Mouse (Mus musculus): ENCODE results near the gene Gprc5a. TPM values are rescaled to one million over a fixed set of nuclear protein-coding genes. Genes with fewer than 3 reads are reported as not detected.

Gprc5a gene
- polyA plus RNA-seq, 1 experiment, result 0.48 TPM

DNA sequence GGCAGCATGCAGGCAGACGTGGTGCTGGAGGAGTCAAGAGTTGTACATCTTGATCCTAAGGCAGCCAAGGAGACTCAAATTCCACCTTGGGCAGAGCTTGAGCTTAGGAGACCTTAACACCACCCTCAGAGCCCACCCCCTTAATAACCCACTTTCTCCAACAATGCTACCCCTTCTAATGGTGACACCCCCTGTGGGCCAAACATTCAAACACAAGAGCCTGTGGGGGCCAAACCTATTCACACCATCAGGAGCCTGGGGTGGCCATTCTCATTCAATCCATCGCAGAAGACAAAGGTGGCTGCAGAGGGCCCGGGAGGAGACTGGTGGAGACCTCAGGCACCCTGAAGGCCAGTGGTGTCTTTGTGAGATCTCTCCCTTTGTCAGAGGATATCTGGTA is 23.5 kb upstream of the Gprc5a start:
- TF ChIP-seq POLR2A (IDR thresholded peaks at IDR 0.05; ENCODE audit: borderline replicate concordance, extremely low read depth, insufficient read depth, insufficient read length, poor library complexity, severe bottlenecking) (no peak), CTCF (IDR thresholded peaks at IDR 0.05; ENCODE audit: borderline replicate concordance, extremely low read depth, insufficient read depth, insufficient read length) (no peak)
- DNase-seq (ENCODE audit: low read depth), result no peak

DNA sequence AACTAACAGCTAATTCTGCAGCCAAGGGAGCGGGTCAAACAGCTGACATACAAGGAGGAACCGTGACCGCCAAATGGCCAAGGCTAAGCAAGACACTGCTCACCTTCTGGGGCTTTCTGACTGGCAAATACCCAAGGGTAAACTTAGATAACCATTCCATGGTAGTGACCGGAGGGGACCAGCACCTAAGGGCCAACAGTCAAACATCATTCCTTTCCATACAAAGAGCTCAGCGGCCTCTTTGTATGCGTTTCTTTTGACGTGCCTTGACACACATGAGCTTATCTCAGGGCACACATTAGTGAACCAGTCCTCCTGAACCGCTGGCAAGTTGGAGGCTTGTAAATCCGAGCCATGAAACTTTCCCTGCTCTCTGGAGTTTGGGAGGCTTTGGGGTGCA is 18.2 kb upstream of the Gprc5a start:
- DNase-seq (ENCODE audit: low read depth), result no peak

DNA sequence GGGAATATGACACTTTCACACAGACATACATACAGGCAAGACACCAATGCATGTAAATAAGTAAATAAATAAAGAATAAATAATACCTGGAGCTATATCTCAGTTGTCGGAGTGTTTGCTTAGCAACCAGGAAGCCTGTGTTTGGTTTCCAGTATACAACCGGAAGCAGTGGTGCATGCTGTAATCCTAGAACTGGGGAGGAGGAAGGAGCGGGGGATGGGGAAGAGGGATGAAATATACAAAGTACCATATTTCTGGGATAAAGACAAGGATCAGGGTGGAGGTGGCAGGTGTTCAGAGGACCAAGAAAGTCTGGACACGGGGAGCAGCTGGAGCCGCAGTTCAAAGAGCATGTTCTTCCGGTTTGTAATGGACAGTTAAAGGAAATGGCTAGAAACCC is 16.9 kb upstream of the Gprc5a start:
- no peak for DNase-seq (ENCODE audit: low read depth)
- no peak for TF ChIP-seq POLR2A (IDR thresholded peaks at IDR 0.05; ENCODE audit: borderline replicate concordance, extremely low read depth, insufficient read depth, insufficient read length, poor library complexity, severe bottlenecking)
- TF ChIP-seq CTCF (IDR thresholded peaks at IDR 0.05; ENCODE audit: borderline replicate concordance, extremely low read depth, insufficient read depth, insufficient read length), result no peak

More for the DNA sequence above, 18.2 kb upstream of the Gprc5a start:
- no peak for TF ChIP-seq CTCF (IDR thresholded peaks at IDR 0.05; ENCODE audit: borderline replicate concordance, extremely low read depth, insufficient read depth, insufficient read length)
- TF ChIP-seq POLR2A (IDR thresholded peaks at IDR 0.05; ENCODE audit: borderline replicate concordance, extremely low read depth, insufficient read depth, insufficient read length, poor library complexity, severe bottlenecking), result no peak

DNA sequence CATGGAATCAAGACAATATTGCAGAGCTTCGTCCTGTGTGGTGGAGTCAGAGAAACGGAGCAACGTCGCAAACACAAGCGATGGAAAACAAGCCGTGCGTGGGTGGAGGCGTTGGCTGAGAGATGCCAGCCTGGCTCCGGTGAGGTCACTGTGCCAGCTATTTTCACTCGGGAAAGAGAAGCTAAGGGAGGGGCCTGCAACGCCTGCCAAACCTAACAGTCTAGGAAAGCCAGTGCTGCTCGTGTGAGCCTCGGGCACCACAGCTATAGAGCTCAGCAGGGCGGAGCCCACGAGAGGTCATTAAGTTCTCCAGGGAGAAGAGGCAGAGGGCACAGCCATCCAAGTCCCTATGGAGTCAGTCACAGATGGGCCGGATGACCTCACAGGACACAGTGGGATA is 16.5 kb upstream of the Gprc5a start:
- TF ChIP-seq POLR2A (IDR thresholded peaks at IDR 0.05; ENCODE audit: borderline replicate concordance, extremely low read depth, insufficient read depth, insufficient read length, poor library complexity, severe bottlenecking) (no peak), CTCF (IDR thresholded peaks at IDR 0.05; ENCODE audit: borderline replicate concordance, extremely low read depth, insufficient read depth, insufficient read length) (no peak)
- no peak for DNase-seq (ENCODE audit: low read depth)

DNA sequence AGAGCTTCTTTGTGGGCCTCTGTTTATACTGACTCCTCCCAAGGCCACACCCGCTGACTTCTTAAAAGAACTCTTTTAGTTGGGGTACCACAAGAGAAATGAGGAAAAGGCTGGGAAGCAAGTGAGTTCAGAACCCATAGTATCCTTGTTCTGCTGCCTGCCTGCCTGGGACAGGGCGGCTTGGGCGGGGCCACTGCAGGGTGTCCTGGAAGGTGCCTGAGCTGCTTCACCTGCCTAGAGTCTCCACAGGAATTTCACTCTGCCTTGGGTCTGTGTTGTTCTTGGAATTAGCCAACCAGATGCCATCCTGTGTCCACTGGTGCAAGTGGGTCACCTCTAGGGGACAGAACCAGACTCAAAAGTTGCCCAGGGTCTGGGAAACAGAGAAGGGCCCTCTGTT is 11.7 kb upstream of the Gprc5a start:
- TF ChIP-seq POLR2A (IDR thresholded peaks at IDR 0.05; ENCODE audit: borderline replicate concordance, extremely low read depth, insufficient read depth, insufficient read length, poor library complexity, severe bottlenecking) (no peak), CTCF (IDR thresholded peaks at IDR 0.05; ENCODE audit: borderline replicate concordance, extremely low read depth, insufficient read depth, insufficient read length) (no peak)
- DNase-seq (ENCODE audit: low read depth), result no peak

DNA sequence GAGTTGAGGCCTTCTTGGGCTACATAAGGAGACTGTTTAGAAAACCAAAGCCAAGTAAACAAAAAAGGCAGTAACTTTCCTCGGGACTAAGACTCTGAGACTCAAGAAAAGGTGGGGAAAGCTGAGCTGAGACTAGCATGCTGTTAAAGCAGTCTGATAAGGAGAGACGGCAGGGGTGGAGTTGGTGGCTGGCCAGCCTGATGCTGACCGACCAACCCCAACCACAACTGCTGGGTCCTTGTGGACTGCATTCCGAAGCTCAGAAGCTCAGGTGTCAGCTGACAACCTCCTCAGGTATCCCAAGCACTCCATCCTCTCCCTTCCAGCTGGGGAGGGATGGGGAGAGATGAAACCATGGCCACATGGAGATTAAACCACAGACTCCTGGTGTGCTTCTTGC is 9.6 kb upstream of the Gprc5a start:
- DNase-seq (ENCODE audit: low read depth), result no peak
- TF ChIP-seq POLR2A (IDR thresholded peaks at IDR 0.05; ENCODE audit: borderline replicate concordance, extremely low read depth, insufficient read depth, insufficient read length, poor library complexity, severe bottlenecking) (no peak), CTCF (IDR thresholded peaks at IDR 0.05; ENCODE audit: borderline replicate concordance, extremely low read depth, insufficient read depth, insufficient read length) (no peak)

DNA sequence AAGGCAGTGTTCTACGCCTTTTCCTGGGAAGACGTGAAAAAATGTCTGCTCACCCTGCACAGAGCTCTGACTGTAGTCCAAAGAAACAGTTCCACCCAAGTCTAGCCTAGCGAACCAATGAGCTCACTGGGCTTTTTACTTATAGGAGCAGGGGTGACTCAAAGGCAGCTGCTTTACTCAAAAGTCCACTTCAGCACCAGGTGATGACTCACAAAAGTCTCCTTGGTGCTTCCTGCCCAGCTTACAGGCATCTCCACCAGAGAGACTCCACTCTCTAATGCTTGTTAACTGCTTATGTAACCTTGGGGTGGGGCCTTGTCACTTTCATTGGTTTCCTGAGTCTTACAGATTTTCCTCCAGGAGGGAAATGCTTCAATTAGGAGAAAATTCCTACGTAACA is 4.7 kb upstream of the Gprc5a start:
- TF ChIP-seq CTCF (IDR thresholded peaks at IDR 0.05; ENCODE audit: borderline replicate concordance, extremely low read depth, insufficient read depth, insufficient read length) (no peak), POLR2A (IDR thresholded peaks at IDR 0.05; ENCODE audit: borderline replicate concordance, extremely low read depth, insufficient read depth, insufficient read length, poor library complexity, severe bottlenecking) (no peak)
- DNase-seq (ENCODE audit: low read depth), result no peak

DNA sequence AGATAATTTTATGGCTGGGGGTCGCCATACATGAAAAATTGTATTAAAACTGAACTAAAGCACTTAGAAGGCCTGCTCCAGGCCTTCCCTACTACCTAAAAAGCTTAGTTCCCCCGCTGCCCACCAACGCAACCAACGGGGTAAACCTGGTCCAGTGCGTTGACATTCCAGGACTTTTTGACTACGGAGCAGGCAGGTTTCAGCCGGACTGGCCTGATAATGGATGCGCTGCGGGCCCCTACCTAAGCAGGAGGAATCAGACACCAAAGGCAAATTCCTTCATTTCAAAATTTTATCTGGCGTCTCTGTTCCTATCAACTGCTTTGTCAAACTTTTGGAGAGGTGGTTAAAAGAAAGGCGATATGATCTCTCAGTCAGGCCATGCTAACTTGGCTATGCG is 830 bp upstream of the Gprc5a start:
- TF ChIP-seq CTCF (IDR thresholded peaks at IDR 0.05; ENCODE audit: borderline replicate concordance, extremely low read depth, insufficient read depth, insufficient read length) (no peak), POLR2A (IDR thresholded peaks at IDR 0.05; ENCODE audit: borderline replicate concordance, extremely low read depth, insufficient read depth, insufficient read length, poor library complexity, severe bottlenecking) (no peak)

DNA sequence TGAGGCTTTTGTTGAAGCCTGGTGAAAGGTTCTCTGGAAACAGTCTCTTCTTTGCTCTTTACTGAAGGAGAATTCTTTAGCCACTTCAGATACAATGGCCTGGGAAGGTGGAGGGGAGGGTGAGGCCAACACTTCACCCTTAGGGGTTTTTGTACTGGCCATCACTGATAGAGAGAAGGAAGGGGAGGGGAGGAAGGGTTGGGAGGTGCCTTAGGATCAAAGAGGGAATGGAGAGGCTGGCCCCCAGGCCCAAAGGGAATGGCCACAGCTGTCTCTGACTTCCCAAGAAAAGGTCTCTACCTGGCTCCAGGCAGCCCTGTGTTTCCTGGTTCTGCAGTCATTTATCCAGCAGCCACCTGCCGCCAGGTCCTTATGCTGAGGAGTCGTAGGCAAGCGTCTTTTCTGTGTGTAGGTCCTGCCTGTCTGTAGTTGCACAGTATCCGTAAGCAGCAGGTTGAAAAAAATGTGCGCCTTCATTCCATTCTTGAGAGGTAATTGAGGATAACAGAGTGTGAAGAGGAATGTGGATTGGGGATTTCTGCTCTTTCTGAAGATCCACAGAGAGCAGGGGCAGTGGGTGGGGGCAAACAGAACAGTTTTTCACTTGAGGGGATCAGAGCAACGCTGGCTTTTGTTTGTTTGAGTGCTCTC is 1.5 kb downstream of the Gprc5a start:
- peak; percentile 20 for DNase-seq (ENCODE audit: low read depth)
- no peak for TF ChIP-seq POLR2A (IDR thresholded peaks at IDR 0.05; ENCODE audit: borderline replicate concordance, extremely low read depth, insufficient read depth, insufficient read length, poor library complexity, severe bottlenecking)

More for the DNA sequence above, 830 bp upstream of the Gprc5a start:
- DNase-seq (ENCODE audit: low read depth), result no peak

DNA sequence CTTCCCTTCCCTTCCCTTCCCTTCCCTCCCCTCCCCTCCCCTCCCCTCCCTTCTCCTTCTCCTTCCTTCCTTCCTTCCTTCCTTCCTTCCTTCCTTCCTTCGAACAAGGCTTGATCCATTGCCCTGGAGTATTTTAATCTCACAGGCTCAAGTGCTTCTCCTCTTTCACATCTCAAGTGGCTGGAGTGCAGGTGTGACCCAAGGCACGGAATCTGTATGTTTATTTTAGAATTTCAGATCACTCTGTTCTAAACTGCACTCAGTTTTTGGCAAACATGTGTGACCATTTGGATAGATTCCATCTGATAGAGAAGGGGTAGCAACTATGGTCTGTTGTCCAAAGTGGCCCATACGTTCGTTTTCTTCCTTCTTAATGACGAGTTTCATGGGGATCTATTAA is 2.8 kb downstream of the Gprc5a start:
- TF ChIP-seq POLR2A (IDR thresholded peaks at IDR 0.05; ENCODE audit: borderline replicate concordance, extremely low read depth, insufficient read depth, insufficient read length, poor library complexity, severe bottlenecking), result no peak
- no peak for TF ChIP-seq CTCF (IDR thresholded peaks at IDR 0.05; ENCODE audit: borderline replicate concordance, extremely low read depth, insufficient read depth, insufficient read length)
- DNase-seq (ENCODE audit: low read depth), result no peak

DNA sequence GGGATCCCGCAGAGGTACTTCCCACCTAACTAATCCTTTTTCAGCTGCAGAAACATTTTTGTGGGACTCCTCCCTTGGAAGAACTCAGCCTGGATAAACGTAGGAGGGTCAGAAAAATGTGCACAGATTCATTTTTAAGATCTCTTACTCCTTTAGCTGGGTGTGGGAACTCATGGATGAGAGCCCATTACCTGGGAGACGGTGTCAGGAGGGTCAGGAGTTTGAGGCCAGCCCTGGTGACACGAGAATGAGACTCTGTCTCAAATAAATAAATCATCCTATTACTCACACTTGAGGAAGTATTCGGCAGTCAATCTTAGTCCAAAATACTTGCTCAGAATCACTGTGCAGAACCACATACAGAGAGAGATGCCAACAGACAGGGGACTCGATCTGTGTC is 4.4 kb downstream of the Gprc5a start:
- no peak for DNase-seq (ENCODE audit: low read depth)
- TF ChIP-seq POLR2A (IDR thresholded peaks at IDR 0.05; ENCODE audit: borderline replicate concordance, extremely low read depth, insufficient read depth, insufficient read length, poor library complexity, severe bottlenecking), result no peak
- no peak for TF ChIP-seq CTCF (IDR thresholded peaks at IDR 0.05; ENCODE audit: borderline replicate concordance, extremely low read depth, insufficient read depth, insufficient read length)

DNA sequence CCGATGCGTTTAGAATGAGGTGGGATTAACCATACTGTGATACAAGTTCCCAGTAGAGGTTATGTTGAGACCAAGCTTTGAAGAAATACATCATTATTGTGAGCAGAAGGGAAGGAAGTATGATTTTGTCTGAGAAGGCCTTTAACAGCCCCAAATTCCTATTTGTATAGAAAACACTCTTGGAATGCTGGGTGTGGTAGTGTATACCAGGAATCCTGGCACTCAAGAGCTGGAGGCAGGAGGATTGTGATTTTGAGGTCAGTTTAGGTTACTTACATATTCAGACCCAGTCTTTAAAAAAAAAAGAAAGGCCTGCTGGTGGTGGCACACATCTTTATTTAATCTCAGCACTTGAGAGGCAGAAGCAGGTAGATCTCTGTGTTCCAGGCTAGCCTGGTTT is 4.9 kb downstream of the Gprc5a start:
- no peak for DNase-seq (ENCODE audit: low read depth)
- TF ChIP-seq POLR2A (IDR thresholded peaks at IDR 0.05; ENCODE audit: borderline replicate concordance, extremely low read depth, insufficient read depth, insufficient read length, poor library complexity, severe bottlenecking) (no peak), CTCF (IDR thresholded peaks at IDR 0.05; ENCODE audit: borderline replicate concordance, extremely low read depth, insufficient read depth, insufficient read length) (no peak)
